ENCODE assay signal across 8 mouse cellular contexts in the genomic region with DNA sequence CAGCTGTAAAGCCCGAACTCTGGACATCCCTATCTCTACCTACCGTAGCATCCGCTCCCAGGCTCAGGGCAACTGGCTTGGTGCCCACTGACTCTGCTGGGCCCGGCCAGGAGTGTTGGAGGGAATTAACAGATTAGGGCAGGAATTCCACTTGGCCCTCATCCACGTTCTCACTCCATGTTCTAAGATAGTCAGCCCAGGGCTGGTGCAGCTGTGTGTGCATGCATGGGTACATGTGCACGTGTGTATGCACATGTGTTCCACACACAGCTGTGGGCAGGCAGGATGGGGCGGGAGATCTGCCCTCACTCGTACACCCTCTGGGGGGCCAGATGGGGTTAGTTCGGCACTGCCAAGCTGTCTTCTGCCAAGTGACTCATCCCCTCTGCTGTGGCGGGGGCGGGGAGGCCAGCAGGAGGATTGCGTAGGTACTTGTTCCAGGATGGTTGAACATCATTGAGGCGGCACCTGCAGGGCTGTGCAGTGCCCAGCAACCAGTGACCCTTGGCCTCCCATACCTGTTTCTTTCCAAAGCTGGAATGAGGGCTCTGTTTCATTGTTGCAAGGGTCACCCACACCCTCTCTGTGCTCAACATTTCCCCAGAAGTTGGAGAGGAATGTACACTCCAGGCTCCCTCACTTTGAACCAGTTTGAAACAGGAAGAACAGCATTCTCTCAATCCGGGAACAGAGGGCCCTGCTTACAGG. TPM values are rescaled to one million over a fixed set of nuclear protein-coding genes. Genes with fewer than 3 reads are reported as not detected.
DNase-seq lines count a peak whose midpoint lies in the region; ATAC-seq lines count a peak whose summit lies in the region.

No protein-coding gene starts in this region.

- no peak overlapping the region for H3K27ac ChIP-seq in limb, embryonic 13.5 days
- H3K27ac ChIP-seq in limb, embryonic 10.5 days: no peak overlapping the region
- H3K27ac ChIP-seq in forebrain, embryonic 13.5 days: no peak overlapping the region

- H3K27me3 ChIP-seq in limb, embryonic 13.5 days: peaks cover 56% of the 10 kb centered on the region
- H3K27me3 ChIP-seq in limb, embryonic 10.5 days (ENCODE audit: low read depth, poor library complexity, severe bottlenecking): peaks cover 58% of the 10 kb centered on the region
- peaks cover 56% of the 10 kb centered on the region for H3K27me3 ChIP-seq in forebrain, embryonic 13.5 days

- H3K4me2 ChIP-seq in limb, embryonic 13.5 days (replicated peaks): no peak overlapping the region
- no peak overlapping the region for H3K4me2 ChIP-seq in forebrain, embryonic 13.5 days

- no peak overlapping the region for H3K9ac ChIP-seq in limb, embryonic 13.5 days
- H3K9ac ChIP-seq in forebrain, embryonic 13.5 days: no peak overlapping the region

- no peak for DNase-seq in limb, embryonic 10.5 days (ENCODE audit: low spot score)
- peak; percentile 80 for DNase-seq in brain, adult 2 months (ENCODE audit: low read depth, low spot score)
- DNase-seq in heart, adult 18-20 months: peak; percentile 75 to 83
- DNase-seq in kidney, postnatal 4 days: peak; percentile 23 to 56
- DNase-seq in lung, postnatal 36 days: peak; percentile 80
- no peak for DNase-seq in embryo, embryonic 11 days

- H3K9me3 ChIP-seq in limb, embryonic 13.5 days: no peaks in the 10 kb centered on the region
- H3K9me3 ChIP-seq in limb, embryonic 10.5 days (replicated peaks): no peaks in the 10 kb centered on the region
- no peaks in the 10 kb centered on the region for H3K9me3 ChIP-seq in forebrain, embryonic 13.5 days (replicated peaks)

- no peaks in the 10 kb centered on the region for H3K36me3 ChIP-seq in limb, embryonic 13.5 days
- H3K36me3 ChIP-seq in limb, embryonic 10.5 days: no peaks in the 10 kb centered on the region
- H3K36me3 ChIP-seq in forebrain, embryonic 13.5 days (ENCODE audit: poor library complexity, severe bottlenecking): no peaks in the 10 kb centered on the region

- WGBS in limb, embryonic 13.5 days: 75% methylated on average over 14 of the region's 14 CpGs
- 81% methylated on average over 14 of the region's 14 CpGs for WGBS in limb, embryonic 10.5 days
- WGBS in forebrain, embryonic 13.5 days: 81% methylated on average over 14 of the region's 14 CpGs

- H3K4me1 ChIP-seq in limb, embryonic 13.5 days: peaks cover 12% of the 10 kb centered on the region
- H3K4me1 ChIP-seq in limb, embryonic 10.5 days: peaks cover 21% of the 10 kb centered on the region
- peaks cover 13% of the 10 kb centered on the region for H3K4me1 ChIP-seq in forebrain, embryonic 13.5 days

- H3K4me3 ChIP-seq in limb, embryonic 13.5 days: no peak overlapping the region
- no peak overlapping the region for H3K4me3 ChIP-seq in limb, embryonic 10.5 days
- no peak overlapping the region for H3K4me3 ChIP-seq in forebrain, embryonic 13.5 days

- ATAC-seq in limb, embryonic 13.5 days (ENCODE audit: low FRiP score, low read depth): peak; percentile 28
- no peak for ATAC-seq in forebrain, embryonic 13.5 days

RNA-seq across cellular contexts. Expression of gene Ppl, which starts 2.6 kb away (rescaled TPM):
- polyA plus RNA-seq in limb, embryonic 13.5 days (2015; fragmentation: Nextera tagmentation; extraction: Ambion mirVana): 5.5 and 5.8 TPM in 2 replicates
- 2.3 and 3.0 TPM in 2 replicates for polyA plus RNA-seq in limb, embryonic 10.5 days (2016; fragmentation: Nextera tagmentation; extraction: Ambion mirVana)
- total RNA-seq in heart, adult 18-20 months (2021): 1 to 10 TPM; 4.9 to 6.8 TPM
- polyA plus RNA-seq in forebrain, embryonic 13.5 days (2015; fragmentation: Nextera tagmentation; extraction: Ambion mirVana): 0.13 TPM in 2 replicates

RNA-seq across cellular contexts. Expression of gene Sec14l5, which starts 12.1 kb away (rescaled TPM):
- polyA plus RNA-seq in limb, embryonic 13.5 days (2015; fragmentation: Nextera tagmentation; extraction: Ambion mirVana): 0.06 and 0.10 TPM in 2 replicates
- polyA plus RNA-seq in limb, embryonic 10.5 days (2016; fragmentation: Nextera tagmentation; extraction: Ambion mirVana): 0.04 TPM in 1 of 2 replicates, not detected in the other
- total RNA-seq in heart, adult 18-20 months (2021): under 1 TPM; 0.55 to 0.72 TPM
- 0.10 and 0.18 TPM in 2 replicates for polyA plus RNA-seq in forebrain, embryonic 13.5 days (2015; fragmentation: Nextera tagmentation; extraction: Ambion mirVana)

Comparison
In these comparisons a context has a peak if more than half of its experiments do, and no peak if none do; other contexts are left out.
1. DNase-seq: peak in brain, adult 2 months (single experiment), heart, adult 18-20 months (2 of 2), kidney, postnatal 4 days (2 of 2) and lung, postnatal 36 days (single experiment); none in limb, embryonic 10.5 days (single experiment) and embryo, embryonic 11 days (single experiment).